Mouse (Mus musculus): Measurements from ENCODE around the gene Krtap4-2.

GRCm38 (mm10) chr11:99633293-99633692, 1.6 kb downstream of the Krtap4-2 start:
- TF ChIP-seq CTCF (IDR thresholded peaks at IDR 0.05; ENCODE audit: borderline replicate concordance, insufficient read depth, low read length), result no peak
- no peak for TF ChIP-seq POLR2A (IDR thresholded peaks at IDR 0.05; ENCODE audit: low read depth, low read length)
